Mouse (Mus musculus) heart, embryonic 11.5 days (tissue): ENCODE measurements around the gene Daam1. TPM values are rescaled to one million over a fixed set of nuclear protein-coding genes. Genes with fewer than 3 reads are reported as not detected.

ENCODE experiments used
- ATAC-seq: fragments of 200-750 bp; cut with Nextera tagmentation; replicated peaks from 2 replicates; pipeline ENCODE4 v1.8.0; 2017; ENCODE audit warnings: moderate library complexity; ENCODE audit not compliant: insufficient number of reproducible peaks, low FRiP score, low TSS enrichment
- H3K27ac ChIP-seq: fragments of 300-500 bp; sonication (generic); 2 replicates; pipeline ENCODE4 v1.5.1; 2014; ENCODE audit warnings: mild to moderate bottlenecking, low read depth, low read length
- H3K27me3 ChIP-seq: fragments of 300-500 bp; sonication (generic); 2 replicates; pipeline ENCODE4 v1.6.1; 2014; ENCODE audit warnings: mild to moderate bottlenecking, low read length, mixed read lengths; ENCODE audit not compliant: control insufficient read depth, insufficient read depth
- H3K36me3 ChIP-seq: fragments of 300-500 bp; sonication (generic); 2 replicates; pipeline ENCODE4 v1.6.1; 2014; ENCODE audit warnings: mild to moderate bottlenecking, low read length, moderate library complexity, mixed read lengths; ENCODE audit not compliant: control insufficient read depth, insufficient read depth
- H3K4me1 ChIP-seq: fragments of 300-500 bp; sonication (generic); 2 replicates; pipeline ENCODE4 v1.6.1; 2014; ENCODE audit warnings: low read length; ENCODE audit not compliant: control insufficient read depth, insufficient read depth
- H3K4me2 ChIP-seq: fragments of 300-500 bp; sonication (generic); 2 replicates; pipeline ENCODE4 v1.6.1; 2014; ENCODE audit warnings: mild to moderate bottlenecking, moderate library complexity
- H3K4me3 ChIP-seq: fragments of 300-500 bp; sonication (generic); 2 replicates; pipeline ENCODE4 v1.5.1; 2014; ENCODE audit warnings: low read depth, low read length
- H3K9ac ChIP-seq: fragments of 300-500 bp; sonication (generic); 2 replicates; pipeline ENCODE4 v1.6.1; 2014; ENCODE audit warnings: mild to moderate bottlenecking, low read depth, low read length, moderate library complexity
- H3K9me3 ChIP-seq: fragments of 300-500 bp; sonication (generic); replicated peaks from 2 replicates; pipeline ENCODE4 v1.6.1; 2016; ENCODE audit warnings: low read length; ENCODE audit not compliant: control insufficient read depth
- WGBS: fragments of 180-500 bp; shearing (Covaris S2); extraction: QIAGEN DNeasy Blood & Tissue Kit; methylation state at CpG from one replicate; pipeline ENCODE4 v1.1.7; 2014; ENCODE audit not compliant: insufficient replicate concordance; 5-methylcytosine and 5-hydroxymethylcytosine counted together
- polyA plus RNA-seq: library from polyadenylated mRNA; unstranded; fragments of >200 nt; fragmentation: Nextera tagmentation; extraction: Ambion mirVana; gene quantifications from 2 replicates; pipeline ENCODE4 v1.2.1, GENCODE M21; 2014

Gene Daam1
- polyA plus RNA-seq, result 25.7 and 33.0 TPM in 2 replicates

- no peaks in the 10 kb centered on the region for H3K36me3 ChIP-seq
- WGBS, result under 1% methylated on average over 35 of the region's 35 CpGs
- peak within 1 kb of the TSS; percentile 89 for H3K4me3 ChIP-seq
- ATAC-seq, result peak; percentile 99
- no peaks in the 10 kb centered on the region for H3K9me3 ChIP-seq
- H3K4me2 ChIP-seq, result peak within 1 kb of the TSS; percentile 92
- H3K27ac ChIP-seq, result peak within 1 kb of the TSS; percentile 93
- no peaks in the 10 kb centered on the region for H3K27me3 ChIP-seq
- H3K4me1 ChIP-seq, result peaks cover 25% of the 10 kb centered on the region
- peak within 1 kb of the TSS; percentile 91 for H3K9ac ChIP-seq
Observed at GRCm38 (mm10) chr12:71830607-71831257, at the start of gene Daam1. Gene Daam1, plus strand, starts transcription at chr12:71831078.

DNA sequence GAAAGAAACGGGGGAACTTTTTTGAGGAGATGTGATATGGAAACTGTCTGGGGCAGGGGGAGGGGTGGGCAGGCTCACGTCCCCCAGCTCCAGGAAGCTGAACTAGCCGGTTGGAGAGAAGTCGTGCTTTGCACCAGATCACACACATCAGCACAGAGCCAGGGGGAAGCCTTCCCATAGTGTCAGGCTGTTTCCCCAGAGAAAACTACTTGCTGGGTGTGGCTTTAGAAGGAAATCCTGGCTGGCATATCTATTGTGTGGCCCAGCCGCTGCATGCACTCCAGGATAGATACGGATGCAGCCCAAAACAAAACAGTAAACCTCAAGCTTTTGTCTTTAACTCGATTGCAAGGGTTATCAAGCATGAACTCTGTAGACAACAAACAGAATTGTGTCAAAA lies 49.7 kb upstream of the Daam1 start:
- H3K36me3 ChIP-seq, result no peaks in the 10 kb centered on the region
- no peaks in the 10 kb centered on the region for H3K27me3 ChIP-seq
- H3K9me3 ChIP-seq, result no peaks in the 10 kb centered on the region
- no peak overlapping the region for H3K9ac ChIP-seq
- WGBS, result 28% methylated on average over 7 of the region's 7 CpGs
- peaks cover 10% of the 10 kb centered on the region; the same call in 1 of the 2 replicates for H3K4me1 ChIP-seq
- no peak overlapping the region for H3K27ac ChIP-seq
- H3K4me3 ChIP-seq, result no peak overlapping the region
- 0 out of 2 replicates have a peak overlapping the region, but pooled peaks have one; percentile 5 for H3K4me2 ChIP-seq
- ATAC-seq, result no peak

GRCm38 (mm10) chr12:71783970-71784369 lies 46.9 kb upstream of the Daam1 start:
- 72% methylated on average over 3 of the region's 3 CpGs for WGBS

GRCm38 (mm10) chr12:71784666-71785255 lies 46.1 kb upstream of the Daam1 start:
- H3K9ac ChIP-seq, result no peak overlapping the region
- WGBS, result 65% methylated on average over 11 of the region's 11 CpGs
- H3K36me3 ChIP-seq, result no peaks in the 10 kb centered on the region
- H3K4me1 ChIP-seq, result peaks cover 2% of the 10 kb centered on the region; the same call in 1 of the 2 replicates
- H3K27me3 ChIP-seq, result no peaks in the 10 kb centered on the region
- H3K9me3 ChIP-seq, result no peaks in the 10 kb centered on the region
- ATAC-seq, result no peak
- no peak overlapping the region for H3K4me3 ChIP-seq
- no peak overlapping the region for H3K27ac ChIP-seq
- no peak overlapping the region for H3K4me2 ChIP-seq

More at GRCm38 (mm10) chr12:71783970-71784369, 46.9 kb upstream of the Daam1 start:
- no peak overlapping the region for H3K4me2 ChIP-seq
- H3K9me3 ChIP-seq, result no peaks in the 10 kb centered on the region
- ATAC-seq, result no peak
- no peak overlapping the region for H3K9ac ChIP-seq
- H3K4me3 ChIP-seq, result no peak overlapping the region
- H3K36me3 ChIP-seq, result no peaks in the 10 kb centered on the region
- no peak overlapping the region for H3K27ac ChIP-seq
- peaks cover 7% of the 10 kb centered on the region; the same call in 1 of the 2 replicates for H3K4me1 ChIP-seq
- no peaks in the 10 kb centered on the region for H3K27me3 ChIP-seq

- ATAC-seq, result no peak
- Histone ChIP-seq H3K9me3 (no peaks in the 10 kb centered on the region), H3K36me3 (no peaks in the 10 kb centered on the region), H3K27me3 (no peaks in the 10 kb centered on the region), H3K4me3 (no peak overlapping the region), H3K27ac (no peak overlapping the region), H3K4me2 (no peak overlapping the region), H3K9ac (no peak overlapping the region), H3K4me1 (no peaks in the 10 kb centered on the region)
Observed at GRCm38 (mm10) chr12:71786521-71786920, 44.4 kb upstream of the Daam1 start.

DNA sequence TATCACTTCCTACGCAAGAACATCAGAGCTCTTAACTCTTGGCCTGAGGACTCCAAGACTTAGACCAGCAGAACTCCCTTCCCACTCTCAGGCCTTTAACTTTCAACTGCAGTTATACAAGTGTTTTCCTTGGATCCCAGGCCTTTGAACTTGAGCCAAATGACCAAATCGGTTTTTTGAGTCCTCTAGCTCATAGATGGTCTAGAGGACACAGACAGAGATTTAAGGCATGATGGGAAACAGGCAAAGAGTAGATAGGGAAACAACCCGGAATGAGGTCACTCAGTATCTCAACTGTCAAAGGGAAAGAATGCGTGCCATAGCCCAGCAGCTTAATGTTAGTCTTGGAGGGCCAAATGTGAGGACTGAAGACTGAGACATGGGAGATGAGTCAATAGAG lies 42.1 kb upstream of the Daam1 start:
- Histone ChIP-seq H3K36me3 (no peaks in the 10 kb centered on the region), H3K27ac (no peak overlapping the region)
- 44% methylated on average over 4 of the region's 4 CpGs for WGBS

DNA sequence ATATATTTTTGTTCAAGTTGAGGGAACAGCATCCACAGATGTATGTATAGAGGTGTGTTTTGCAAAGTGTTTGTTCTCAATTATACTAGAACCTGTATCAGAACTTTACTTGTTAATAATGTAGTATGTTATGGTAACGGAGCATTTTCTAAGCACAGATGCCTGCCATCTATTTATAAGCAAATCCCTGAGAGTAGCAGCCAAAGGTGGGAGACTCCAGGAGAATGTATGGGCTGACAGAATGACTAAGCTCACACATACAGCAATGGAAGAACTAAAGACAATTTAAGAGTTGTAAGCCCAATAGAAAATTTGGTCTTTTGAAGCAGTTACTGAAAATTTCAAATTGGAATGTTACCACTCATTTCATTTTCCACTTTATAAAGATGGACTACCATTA lies 40.3 kb upstream of the Daam1 start:
- WGBS, result 83% methylated on average over 1 of the region's 1 CpGs
- Histone ChIP-seq H3K9ac (no peak overlapping the region), H3K4me3 (no peak overlapping the region), H3K4me1 (no peaks in the 10 kb centered on the region), H3K36me3 (no peaks in the 10 kb centered on the region), H3K4me2 (no peak overlapping the region), H3K27me3 (no peaks in the 10 kb centered on the region), H3K9me3 (no peaks in the 10 kb centered on the region), H3K27ac (no peak overlapping the region)
- no peak for ATAC-seq

More for the DNA sequence above, 42.1 kb upstream of the Daam1 start:
- Histone ChIP-seq H3K4me2 (no peak overlapping the region), H3K4me1 (no peaks in the 10 kb centered on the region), H3K9ac (no peak overlapping the region), H3K9me3 (no peaks in the 10 kb centered on the region), H3K4me3 (no peak overlapping the region), H3K27me3 (no peaks in the 10 kb centered on the region)
- ATAC-seq, result no peak

GRCm38 (mm10) chr12:71793114-71793513 lies 37.8 kb upstream of the Daam1 start:
- Histone ChIP-seq H3K27ac (no peak overlapping the region), H3K9ac (no peak overlapping the region), H3K9me3 (no peaks in the 10 kb centered on the region), H3K4me2 (no peak overlapping the region), H3K27me3 (no peaks in the 10 kb centered on the region), H3K4me3 (no peak overlapping the region), H3K36me3 (no peaks in the 10 kb centered on the region), H3K4me1 (peaks cover 5% of the 10 kb centered on the region)
- no peak for ATAC-seq
- WGBS, result 67% methylated on average over 2 of the region's 2 CpGs

DNA sequence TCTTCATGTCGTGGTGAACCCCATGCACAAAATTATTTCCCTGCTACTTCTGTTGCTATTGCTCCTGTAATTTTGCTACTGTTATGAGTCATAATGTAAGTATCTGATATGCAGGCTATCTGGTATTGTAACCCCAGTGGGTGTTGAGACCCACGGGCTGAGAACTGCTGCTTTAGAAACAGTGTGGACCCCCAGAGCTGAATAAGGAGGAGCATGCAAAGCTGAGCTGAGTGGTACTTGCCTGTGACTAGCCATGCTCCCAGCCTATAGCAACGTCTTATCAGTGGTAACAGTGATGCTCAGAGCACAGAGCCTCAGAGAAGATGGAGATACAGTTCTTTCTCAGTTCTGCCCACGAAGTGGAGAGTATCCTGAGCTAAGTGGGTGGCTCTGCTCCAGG lies 35.3 kb upstream of the Daam1 start:
- H3K9me3 ChIP-seq, result no peaks in the 10 kb centered on the region
- H3K36me3 ChIP-seq, result no peaks in the 10 kb centered on the region
- 43% methylated on average over 4 of the region's 4 CpGs for WGBS
- ATAC-seq, result no peak
- no peaks in the 10 kb centered on the region for H3K27me3 ChIP-seq
- peaks cover 5% of the 10 kb centered on the region for H3K4me1 ChIP-seq
- no peak overlapping the region for H3K4me3 ChIP-seq
- no peak overlapping the region for H3K9ac ChIP-seq
- H3K27ac ChIP-seq, result no peak overlapping the region
- H3K4me2 ChIP-seq, result no peak overlapping the region
